Mouse (Mus musculus) bone marrow, adult 2 months (tissue): ENCODE data around the gene Nos1ap. TPM values are rescaled to one million over a fixed set of nuclear protein-coding genes. Genes with fewer than 3 reads are reported as not detected.

Source experiments
- H3K27ac ChIP-seq: fragments of 200-500 bp; 2 replicates; pipeline ENCODE4 v1.5.1; 2012; ENCODE audit warnings: low read depth, mild to moderate bottlenecking, control low read depth, inconsistent platforms, low read length; ENCODE audit not compliant: control insufficient read depth, poor library complexity, insufficient read depth
- H3K4me1 ChIP-seq: fragments of 200-500 bp; 2 replicates; pipeline ENCODE4 v1.6.1; 2011; ENCODE audit warnings: low read length; ENCODE audit not compliant: control insufficient read depth, insufficient read depth
- H3K4me3 ChIP-seq: fragments of 200-500 bp; replicated peaks from 2 replicates; pipeline ENCODE3; 2011; ENCODE audit warnings: mild to moderate bottlenecking, low read depth, low read length, control low read depth; ENCODE audit not compliant: control insufficient read depth
- CTCF ChIP-seq: fragments of 200-500 bp; IDR thresholded peaks from 2 replicates; pipeline ENCODE4 v1.5.1; 2011; ENCODE audit warnings: low read length, control low read depth; ENCODE audit not compliant: control insufficient read depth, insufficient read depth
- POLR2A ChIP-seq: fragments of 200-500 bp; IDR thresholded peaks from 2 replicates; pipeline ENCODE4 v1.6.1; 2011; ENCODE audit warnings: low read depth, mild to moderate bottlenecking, control low read depth, low read length, borderline replicate concordance; ENCODE audit not compliant: control insufficient read depth
- WGBS: fragments of 180-500 bp; shearing (Covaris S2); methylation state at CpG from one replicate; pipeline ENCODE4 v1.1.7; 2018; 5-methylcytosine and 5-hydroxymethylcytosine counted together
- polyA plus RNA-seq: library from polyadenylated mRNA; stranded (reverse); fragments of >200 nt; gene quantifications from 2 replicates; pipeline ENCODE4 v1.2.4, GENCODE M21; 2011; ENCODE audit warnings: low replicate concordance; ENCODE audit not compliant: missing spikeins, insufficient read depth, insufficient read length

The Nos1ap gene
- polyA plus RNA-seq, 1 experiment = 68.3 TPM

GRCm38 (mm10) chr1:170607231-170607917 lies 17.7 kb upstream of the Nos1ap start:
- Histone ChIP-seq H3K4me3 (no peak overlapping the region), H3K27ac (no peak overlapping the region), H3K4me1 (no peaks in the 10 kb centered on the region; the same call in none of the 2 replicates)
- TF ChIP-seq CTCF (no peak), POLR2A (no peak)
- 92% methylated on average over 8 of the region's 8 CpGs for WGBS

- TF ChIP-seq POLR2A (no peak), CTCF (no peak)
- Histone ChIP-seq H3K4me1 (no peaks in the 10 kb centered on the region; the same call in 1 of the 2 replicates), H3K27ac (no peak overlapping the region), H3K4me3 (no peak overlapping the region)
- WGBS = 70% methylated on average over 21 of the region's 21 CpGs
These were observed 15.8 kb upstream of the Nos1ap start for GRCm38 (mm10) chr1:170605228-170606001.

- whole genome bisulfite sequencing = 90% methylated on average over 7 of the region's 7 CpGs
- H3K4me1 ChIP-seq = no peaks in the 10 kb centered on the region
These were observed 4.9 kb upstream of the Nos1ap start for GRCm38 (mm10) chr1:170594575-170594974.

DNA sequence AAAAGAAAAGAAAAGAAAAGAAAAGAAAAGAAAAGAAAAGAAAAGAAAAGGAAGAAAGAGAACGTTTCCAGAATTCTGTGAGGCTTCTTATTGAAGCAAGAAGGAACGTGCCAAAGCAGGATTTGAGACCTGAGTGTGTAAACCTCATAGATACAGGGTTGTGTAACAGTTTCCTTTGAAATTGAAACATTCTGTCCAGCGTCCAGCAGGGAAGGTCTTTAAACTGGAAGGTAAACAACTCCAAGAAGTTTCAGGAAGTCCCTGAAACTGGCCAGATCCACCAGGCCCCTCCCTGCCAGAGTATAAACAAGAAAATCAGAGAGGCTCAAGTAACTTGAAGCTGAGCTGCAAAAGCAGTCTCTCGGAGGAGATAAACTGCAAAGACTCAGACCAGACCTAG lies 870 bp upstream of the Nos1ap start:
- no peak overlapping the region for H3K4me3 ChIP-seq
- H3K4me1 ChIP-seq = no peaks in the 10 kb centered on the region
- no peak overlapping the region for H3K27ac ChIP-seq
- WGBS = 53% methylated on average over 4 of the region's 4 CpGs
- TF ChIP-seq CTCF (no peak), POLR2A (no peak)

More at GRCm38 (mm10) chr1:170594575-170594974, 4.9 kb upstream of the Nos1ap start:
- no peak overlapping the region for H3K4me3 ChIP-seq
- no peak overlapping the region for H3K27ac ChIP-seq
- TF ChIP-seq CTCF (no peak), POLR2A (no peak)

DNA sequence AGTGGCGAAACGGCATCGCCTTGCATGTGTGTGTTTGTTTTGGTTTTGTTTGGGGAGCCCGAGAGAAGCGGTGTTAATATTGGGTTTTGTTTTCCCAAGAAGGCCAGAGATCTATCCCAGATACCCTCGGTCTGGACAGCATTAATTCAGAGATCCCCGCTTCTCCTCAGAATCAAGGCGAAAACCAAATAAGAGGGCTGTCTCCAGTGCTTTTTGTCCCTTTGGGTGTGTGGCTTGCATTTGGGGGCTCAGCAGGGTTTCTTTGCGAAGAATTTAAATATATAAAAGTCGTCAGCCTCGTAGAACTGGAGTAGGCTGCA lies 340 bp upstream of the Nos1ap start:
- WGBS = 4% methylated on average over 11 of the region's 11 CpGs
- peak overlapping the region; percentile 100 for H3K4me3 ChIP-seq
- H3K4me1 ChIP-seq = no peaks in the 10 kb centered on the region
- TF ChIP-seq POLR2A = no peak
- TF ChIP-seq CTCF = no peak
- peak overlapping the region; percentile 54; the same call in 1 of the 2 replicates for H3K27ac ChIP-seq

- H3K4me3 ChIP-seq = peak overlapping the region; percentile 93
- no peak for TF ChIP-seq POLR2A
- no peak for TF ChIP-seq CTCF
- H3K4me1 ChIP-seq = no peaks in the 10 kb centered on the region
- WGBS = 8% methylated on average over 8 of the region's 8 CpGs
- peak overlapping the region; percentile 80; the same call in 1 of the 2 replicates for H3K27ac ChIP-seq
These were observed 812 bp downstream of the Nos1ap start for GRCm38 (mm10) chr1:170588879-170589218.

GRCm38 (mm10) chr1:170588353-170588752 lies 1.3 kb downstream of the Nos1ap start:
- peak overlapping the region; percentile 61 for H3K4me3 ChIP-seq
- WGBS = 65% methylated on average over 6 of the region's 6 CpGs

GRCm38 (mm10) chr1:170586715-170587114 lies 2.9 kb downstream of the Nos1ap start:
- Histone ChIP-seq H3K4me1 (no peaks in the 10 kb centered on the region), H3K4me3 (no peak overlapping the region), H3K27ac (no peak overlapping the region)
- WGBS = 71% methylated on average over 6 of the region's 6 CpGs
- no peak for TF ChIP-seq CTCF
- no peak for TF ChIP-seq POLR2A

More at GRCm38 (mm10) chr1:170588353-170588752, 1.3 kb downstream of the Nos1ap start:
- Histone ChIP-seq H3K27ac (no peak overlapping the region), H3K4me1 (no peaks in the 10 kb centered on the region)
- TF ChIP-seq POLR2A (no peak), CTCF (no peak)
